Mouse (Mus musculus) forebrain, embryonic 16.5 days (tissue): Measurements from ENCODE around the gene Tex14. TPM values are rescaled to one million over a fixed set of nuclear protein-coding genes. Genes with fewer than 3 reads are reported as not detected.

Experiments used
- ATAC-seq: fragments of 200-750 bp; cut with Nextera tagmentation; 2 replicates; pipeline ENCODE4 v1.8.0; 2017; ENCODE audit warnings: mild to moderate bottlenecking, moderate library complexity
- H3K27ac ChIP-seq: fragments of 300-500 bp; sonication (generic); 2 replicates; pipeline ENCODE4 v1.5.1; 2014; ENCODE audit warnings: low read length, control low read depth
- H3K27me3 ChIP-seq: fragments of 300-500 bp; sonication (generic); replicated peaks from 2 replicates; pipeline ENCODE4 v1.6.1; 2014; ENCODE audit warnings: low read length; ENCODE audit not compliant: control insufficient read depth, insufficient read depth
- H3K36me3 ChIP-seq: fragments of 300-500 bp; sonication (generic); 2 replicates; pipeline ENCODE4 v1.6.1; 2014; ENCODE audit not compliant: control insufficient read depth, insufficient read depth
- H3K4me1 ChIP-seq: fragments of 300-500 bp; sonication (generic); replicated peaks from 2 replicates; pipeline ENCODE4 v1.6.1; 2014; ENCODE audit warnings: low read length; ENCODE audit not compliant: control insufficient read depth, insufficient read depth
- H3K4me2 ChIP-seq: fragments of 300-500 bp; sonication (generic); 2 replicates; pipeline ENCODE4 v1.6.1; 2014; ENCODE audit warnings: mild to moderate bottlenecking, low read length, control low read depth
- H3K4me3 ChIP-seq: fragments of 300-500 bp; sonication (generic); replicated peaks from 2 replicates; pipeline ENCODE4 v1.5.1; 2014; ENCODE audit warnings: mild to moderate bottlenecking, low read length, control low read depth
- H3K9ac ChIP-seq: fragments of 300-500 bp; sonication (generic); replicated peaks from 2 replicates; pipeline ENCODE4 v1.6.1; 2014; ENCODE audit warnings: low read depth, low read length, control low read depth
- H3K9me3 ChIP-seq: fragments of 300-500 bp; sonication (generic); 2 replicates; pipeline ENCODE4 v1.6.1; 2016; ENCODE audit warnings: low read length; ENCODE audit not compliant: control insufficient read depth
- WGBS: fragments of 180-500 bp; shearing (Covaris S2); extraction: QIAGEN DNeasy Blood & Tissue Kit; methylation state at CpG from one replicate; pipeline ENCODE4 v1.1.7; 2014; 5-methylcytosine and 5-hydroxymethylcytosine counted together
- polyA plus RNA-seq: library from polyadenylated mRNA; unstranded; fragments of >200 nt; fragmentation: Nextera tagmentation; extraction: Ambion mirVana; gene quantifications from 2 replicates; pipeline ENCODE4 v1.2.1, GENCODE M21; 2015

Tex14 gene
- polyA plus RNA-seq, 1 experiment from 2014 or later = 0.63 TPM

GRCm38 (mm10) chr11:87527364-87527763 lies 122.5 kb downstream of the Tex14 start:
- H3K4me1 ChIP-seq = no peaks in the 10 kb centered on the region
- no peak overlapping the region for H3K9ac ChIP-seq
- no peak for ATAC-seq
- H3K4me3 ChIP-seq = no peak overlapping the region
- no peaks in the 10 kb centered on the region for H3K27me3 ChIP-seq
- no peak overlapping the region for H3K4me2 ChIP-seq
- no peaks in the 10 kb centered on the region for H3K9me3 ChIP-seq
- H3K27ac ChIP-seq = no peak overlapping the region
- H3K36me3 ChIP-seq = no peaks in the 10 kb centered on the region
- 83% methylated on average over 3 of the region's 3 CpGs for WGBS

DNA sequence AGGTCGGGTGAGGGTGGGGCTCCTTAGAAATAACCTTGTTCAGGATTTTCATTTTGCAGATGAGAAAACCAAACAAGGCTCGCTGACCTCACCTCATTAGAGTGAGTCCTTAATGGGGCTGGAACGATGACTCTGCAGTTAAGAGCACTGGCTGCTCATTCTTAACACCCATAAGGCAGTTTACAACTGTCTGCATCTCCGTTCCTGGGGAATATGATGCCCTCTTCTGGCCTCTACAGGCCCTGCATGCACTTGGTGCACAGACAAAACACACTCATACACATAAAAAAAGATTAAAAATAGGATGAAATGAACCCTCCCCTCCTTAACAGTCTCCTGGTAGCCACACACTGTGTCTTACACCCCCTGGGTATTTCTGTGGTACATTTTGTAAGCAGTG lies 123.1 kb downstream of the Tex14 start:
- Histone ChIP-seq H3K9me3 (no peaks in the 10 kb centered on the region), H3K36me3 (no peaks in the 10 kb centered on the region), H3K9ac (no peak overlapping the region), H3K4me3 (no peak overlapping the region), H3K4me1 (no peaks in the 10 kb centered on the region), H3K4me2 (no peak overlapping the region), H3K27me3 (no peaks in the 10 kb centered on the region), H3K27ac (no peak overlapping the region)
- WGBS = 60% methylated on average over 4 of the region's 4 CpGs
- no peak for ATAC-seq

DNA sequence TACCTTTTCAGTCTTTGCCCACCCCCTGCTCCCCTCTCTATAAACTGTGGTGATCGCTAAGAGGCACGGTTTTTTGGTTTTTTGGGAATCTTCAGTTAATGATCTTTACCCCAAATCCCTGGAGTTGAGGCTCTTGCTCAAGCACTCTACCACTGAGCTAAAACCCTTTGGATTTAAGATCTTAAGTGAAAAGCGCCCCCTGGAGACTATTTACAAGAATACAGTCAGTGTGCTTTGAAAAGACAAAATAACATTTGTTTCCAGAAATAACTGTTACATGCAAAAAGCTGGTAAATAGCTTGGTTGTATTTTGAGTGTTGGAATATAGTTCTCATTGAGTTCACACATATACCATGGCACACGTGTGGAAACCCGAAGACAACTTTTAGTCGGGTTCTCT lies 126.8 kb downstream of the Tex14 start:
- Histone ChIP-seq H3K9ac (no peak overlapping the region), H3K9me3 (no peaks in the 10 kb centered on the region), H3K27me3 (no peaks in the 10 kb centered on the region), H3K4me3 (no peak overlapping the region), H3K27ac (no peak overlapping the region), H3K36me3 (no peaks in the 10 kb centered on the region), H3K4me1 (no peaks in the 10 kb centered on the region), H3K4me2 (no peak overlapping the region)
- ATAC-seq = no peak
- 48% methylated on average over 6 of the region's 6 CpGs for WGBS

GRCm38 (mm10) chr11:87542285-87542684 lies 137.4 kb downstream of the Tex14 start:
- H3K27ac ChIP-seq = no peak overlapping the region
- WGBS = 45% methylated on average over 8 of the region's 8 CpGs

GRCm38 (mm10) chr11:87542906-87543305 lies 138.0 kb downstream of the Tex14 start:
- H3K4me2 ChIP-seq = no peak overlapping the region
- no peaks in the 10 kb centered on the region for H3K9me3 ChIP-seq
- no peaks in the 10 kb centered on the region for H3K36me3 ChIP-seq
- no peaks in the 10 kb centered on the region for H3K27me3 ChIP-seq
- WGBS = 38% methylated on average over 3 of the region's 3 CpGs
- H3K27ac ChIP-seq = no peak overlapping the region
- no peak overlapping the region for H3K9ac ChIP-seq
- no peak for ATAC-seq
- no peak overlapping the region for H3K4me3 ChIP-seq
- H3K4me1 ChIP-seq = no peaks in the 10 kb centered on the region

More at GRCm38 (mm10) chr11:87542285-87542684, 137.4 kb downstream of the Tex14 start:
- Histone ChIP-seq H3K4me1 (no peaks in the 10 kb centered on the region), H3K4me2 (no peak overlapping the region), H3K27me3 (no peaks in the 10 kb centered on the region), H3K4me3 (no peak overlapping the region), H3K36me3 (no peaks in the 10 kb centered on the region), H3K9ac (no peak overlapping the region), H3K9me3 (no peaks in the 10 kb centered on the region)
- no peak for ATAC-seq

GRCm38 (mm10) chr11:87553342-87553741 lies 148.5 kb downstream of the Tex14 start:
- Histone ChIP-seq H3K9me3 (no peaks in the 10 kb centered on the region), H3K4me3 (no peak overlapping the region), H3K27me3 (no peaks in the 10 kb centered on the region), H3K4me1 (0 out of 2 replicates have a peak, but pooled peaks cover 3% of the 10 kb centered on the region), H3K36me3 (no peaks in the 10 kb centered on the region), H3K4me2 (no peak overlapping the region), H3K27ac (no peak overlapping the region), H3K9ac (no peak overlapping the region)
- no peak for ATAC-seq
- 75% methylated on average over 4 of the region's 4 CpGs for WGBS

DNA sequence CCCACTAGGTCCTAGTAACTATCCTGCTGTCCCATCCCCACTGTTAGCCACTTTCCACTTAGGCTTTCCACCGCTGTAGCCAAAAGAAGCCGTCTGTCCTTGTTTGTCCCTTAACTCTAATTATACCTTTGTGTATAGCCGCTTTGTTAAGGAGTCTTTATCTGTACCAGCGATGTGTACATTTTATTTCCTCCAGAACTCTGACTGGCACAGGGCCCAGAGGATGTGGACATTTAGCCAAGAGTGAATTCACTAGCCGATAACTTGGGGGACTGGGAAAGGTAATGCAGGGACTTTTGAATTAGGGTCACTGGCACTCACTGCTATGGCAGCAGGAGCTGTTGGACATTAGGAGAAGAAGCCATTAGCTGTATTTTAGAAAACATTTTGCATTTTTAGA lies 149.5 kb downstream of the Tex14 start:
- H3K4me2 ChIP-seq = no peak overlapping the region
- H3K27ac ChIP-seq = no peak overlapping the region
- H3K4me3 ChIP-seq = no peak overlapping the region
- H3K36me3 ChIP-seq = no peaks in the 10 kb centered on the region
- 26% methylated on average over 5 of the region's 5 CpGs for WGBS
- no peak for ATAC-seq
- no peak overlapping the region for H3K9ac ChIP-seq
- no peaks in the 10 kb centered on the region for H3K9me3 ChIP-seq
- no peaks in the 10 kb centered on the region for H3K27me3 ChIP-seq
- 0 out of 2 replicates have a peak, but pooled peaks cover 3% of the 10 kb centered on the region for H3K4me1 ChIP-seq

DNA sequence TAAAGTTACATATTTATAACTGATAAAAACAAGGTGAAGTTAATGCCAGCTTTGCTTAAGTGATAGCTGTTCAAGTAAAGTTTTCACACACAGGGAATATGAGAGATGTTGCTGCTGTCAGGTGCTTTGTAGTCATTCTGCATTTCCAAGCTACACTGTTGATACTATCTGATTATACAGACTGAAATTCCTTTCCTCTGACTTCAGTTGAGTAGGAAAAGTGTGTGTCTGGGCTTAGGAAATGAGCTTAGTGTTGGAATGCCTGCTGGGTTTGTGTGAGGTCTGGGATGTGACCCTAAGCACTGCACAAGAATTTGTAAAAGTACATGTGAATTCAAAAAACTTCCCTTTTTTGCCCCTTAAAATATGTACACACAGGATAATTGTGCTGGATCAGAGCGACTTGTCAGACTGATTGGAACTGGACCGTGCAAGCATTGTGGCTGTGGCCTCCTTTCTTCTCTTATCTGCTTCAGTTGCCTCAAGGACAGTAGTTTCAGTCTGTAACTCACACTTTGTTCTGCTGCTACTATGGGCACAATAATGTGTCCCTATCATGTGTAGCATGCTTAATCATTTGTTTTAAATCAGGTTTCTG lies 150.3 kb downstream of the Tex14 start:
- WGBS = 29% methylated on average over 2 of the region's 2 CpGs

DNA sequence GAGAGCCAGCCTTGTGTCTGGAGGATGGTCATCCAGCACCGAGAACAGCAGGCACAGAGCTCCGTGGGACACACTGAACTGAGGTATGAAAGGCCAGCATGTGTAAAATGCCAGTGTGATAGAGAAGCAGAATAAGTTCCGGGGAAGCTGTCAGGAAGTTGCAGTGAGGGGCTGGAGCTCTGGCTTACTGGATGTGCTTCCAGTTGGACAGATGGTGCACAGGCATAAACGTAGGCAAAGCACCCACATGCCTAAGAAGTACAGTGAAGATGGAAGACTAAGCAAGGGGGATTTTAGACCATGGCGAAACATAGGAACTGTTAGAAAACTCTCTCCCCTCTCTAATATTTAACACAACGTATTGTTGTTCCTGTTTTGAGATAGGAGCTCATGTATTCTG lies 156.3 kb downstream of the Tex14 start:
- Histone ChIP-seq H3K36me3 (no peaks in the 10 kb centered on the region), H3K4me3 (no peak overlapping the region), H3K27ac (no peak overlapping the region), H3K4me1 (no peaks in the 10 kb centered on the region), H3K4me2 (no peak overlapping the region), H3K9me3 (no peaks in the 10 kb centered on the region), H3K9ac (no peak overlapping the region), H3K27me3 (no peaks in the 10 kb centered on the region)
- WGBS = 82% methylated on average over 6 of the region's 6 CpGs
- ATAC-seq = no peak

More for the DNA sequence above, 150.3 kb downstream of the Tex14 start:
- Histone ChIP-seq H3K9me3 (no peaks in the 10 kb centered on the region), H3K27ac (no peak overlapping the region), H3K9ac (no peak overlapping the region), H3K27me3 (no peaks in the 10 kb centered on the region), H3K36me3 (no peaks in the 10 kb centered on the region), H3K4me2 (no peak overlapping the region), H3K4me1 (0 out of 2 replicates have a peak, but pooled peaks cover 3% of the 10 kb centered on the region), H3K4me3 (no peak overlapping the region)
- no peak for ATAC-seq

- ATAC-seq = no peak
- no peak within 1 kb of the TSS for H3K9ac ChIP-seq
- H3K36me3 ChIP-seq = no peaks in the 10 kb centered on the region
- H3K27ac ChIP-seq = no peak within 1 kb of the TSS
- no peak within 1 kb of the TSS for H3K4me3 ChIP-seq
- 82% methylated on average over 3 of the region's 3 CpGs for WGBS
- no peak within 1 kb of the TSS for H3K4me2 ChIP-seq
- H3K4me1 ChIP-seq = no peaks in the 10 kb centered on the region
- H3K27me3 ChIP-seq = no peaks in the 10 kb centered on the region
- no peaks in the 10 kb centered on the region for H3K9me3 ChIP-seq
These were observed 161.6 kb downstream of the Tex14 start, which contains the start of gene Gm11492 for GRCm38 (mm10) chr11:87566501-87566900. Gene Gm11492, plus strand, starts transcription at chr11:87566653.
